Mouse (Mus musculus) embryonic facial prominence, embryonic 12.5 days (tissue): ENCODE results near the gene Tanc1. TPM values are rescaled to one million over a fixed set of nuclear protein-coding genes. Genes with fewer than 3 reads are reported as not detected.

ENCODE experiments used
- ATAC-seq: fragments of 200-750 bp; cut with Nextera tagmentation; 2 replicates; pipeline ENCODE4 v1.8.0; 2017; ENCODE audit not compliant: insufficient number of reproducible peaks, insufficient read depth, low FRiP score, low TSS enrichment
- H3K27ac ChIP-seq: fragments of 300-500 bp; sonication (generic); 2 replicates; pipeline ENCODE4 v1.5.1; 2016; ENCODE audit warnings: mild to moderate bottlenecking
- H3K27me3 ChIP-seq: fragments of 300-500 bp; sonication (generic); 2 replicates; pipeline ENCODE4 v1.6.1; 2016; ENCODE audit warnings: mild to moderate bottlenecking, moderate library complexity
- H3K36me3 ChIP-seq: fragments of 300-500 bp; sonication (generic); 2 replicates; pipeline ENCODE4 v1.6.1; 2016; ENCODE audit warnings: mild to moderate bottlenecking
- H3K4me1 ChIP-seq: fragments of 300-500 bp; sonication (generic); 2 replicates; pipeline ENCODE4 v1.6.1; 2016
- H3K4me2 ChIP-seq: fragments of 300-500 bp; sonication (generic); replicated peaks from 2 replicates; pipeline ENCODE4 v1.6.1; 2016; ENCODE audit warnings: mild to moderate bottlenecking, moderate library complexity
- H3K4me3 ChIP-seq: fragments of 300-500 bp; sonication (generic); 2 replicates; pipeline ENCODE4 v1.5.1; 2016; ENCODE audit warnings: mild to moderate bottlenecking
- H3K9ac ChIP-seq: fragments of 300-500 bp; sonication (generic); 2 replicates; pipeline ENCODE4 v1.6.1; 2016; ENCODE audit warnings: mild to moderate bottlenecking, moderate library complexity
- H3K9me3 ChIP-seq: fragments of 300-500 bp; sonication (generic); 2 replicates; pipeline ENCODE4 v1.6.1; 2016; ENCODE audit warnings: mild to moderate bottlenecking, moderate library complexity
- WGBS: fragments of 180-500 bp; shearing (Covaris S2); methylation state at CpG from one replicate; pipeline ENCODE4 v1.1.7; 2016; 5-methylcytosine and 5-hydroxymethylcytosine counted together
- polyA plus RNA-seq: library from polyadenylated mRNA; unstranded; fragments of >200 nt; fragmentation: Nextera tagmentation; extraction: Ambion mirVana; gene quantifications from 2 replicates; pipeline ENCODE4 v1.2.1, GENCODE M21; 2016

The Tanc1 gene
- polyA plus RNA-seq, 1 experiment from 2014 or later = 37.5 TPM

DNA sequence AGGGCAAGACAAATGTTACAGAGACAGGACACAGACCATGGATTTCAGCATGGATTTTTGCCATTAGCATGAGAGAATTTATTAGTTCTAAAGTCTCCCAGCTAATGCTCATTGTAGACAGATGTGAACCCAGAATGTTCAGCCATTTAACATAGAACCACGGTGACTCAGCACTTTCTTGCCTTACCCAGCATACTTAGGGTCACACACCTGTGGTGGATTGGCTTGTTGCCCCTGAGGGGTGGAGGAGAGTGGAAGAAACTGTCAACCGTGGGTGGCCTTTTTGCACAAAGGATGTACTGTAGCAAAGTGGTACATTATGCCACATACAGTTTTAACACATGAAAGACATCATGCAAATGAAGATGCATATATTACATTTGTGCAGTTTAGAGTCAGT is 5.0 kb downstream of the Tanc1 start:
- WGBS = 70% methylated on average over 2 of the region's 2 CpGs
- H3K4me2 ChIP-seq = no peak overlapping the region
- H3K9ac ChIP-seq = no peak overlapping the region
- H3K9me3 ChIP-seq = no peaks in the 10 kb centered on the region
- 0 out of 2 replicates have a peak, but pooled peaks cover 3% of the 10 kb centered on the region for H3K36me3 ChIP-seq
- no peak for ATAC-seq
- peaks cover 38% of the 10 kb centered on the region for H3K4me1 ChIP-seq
- no peak overlapping the region for H3K4me3 ChIP-seq
- no peaks in the 10 kb centered on the region for H3K27me3 ChIP-seq
- no peak overlapping the region for H3K27ac ChIP-seq

DNA sequence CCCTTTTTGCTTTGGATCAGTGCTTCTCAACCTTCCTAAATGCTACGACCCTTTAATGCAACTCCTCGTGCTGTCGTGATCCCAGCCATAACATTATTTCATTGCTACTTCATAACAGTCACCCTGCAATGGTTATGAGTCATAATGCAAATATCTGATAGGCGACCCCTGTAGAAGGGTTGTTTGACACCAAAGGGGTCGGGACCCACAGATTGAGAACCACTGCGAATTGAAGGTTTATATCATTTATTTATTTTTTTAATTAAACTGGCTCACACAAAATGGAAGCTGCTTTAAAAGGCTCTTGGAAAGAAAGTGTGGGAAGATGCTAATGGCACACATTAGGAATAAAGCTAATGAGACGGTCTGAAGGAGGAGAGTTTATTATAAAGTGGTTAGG is 7.2 kb downstream of the Tanc1 start:
- H3K4me2 ChIP-seq = no peak overlapping the region
- no peaks in the 10 kb centered on the region for H3K9me3 ChIP-seq
- no peak overlapping the region for H3K4me3 ChIP-seq
- no peak overlapping the region for H3K27ac ChIP-seq
- no peak overlapping the region for H3K9ac ChIP-seq
- H3K36me3 ChIP-seq = 0 out of 2 replicates have a peak, but pooled peaks cover 3% of the 10 kb centered on the region
- no peaks in the 10 kb centered on the region for H3K27me3 ChIP-seq
- ATAC-seq = no peak
- peaks cover 35% of the 10 kb centered on the region for H3K4me1 ChIP-seq
- WGBS = 88% methylated on average over 7 of the region's 7 CpGs

- Histone ChIP-seq H3K4me1 (peaks cover 22% of the 10 kb centered on the region), H3K9ac (no peak overlapping the region), H3K9me3 (no peaks in the 10 kb centered on the region), H3K27ac (no peak overlapping the region), H3K27me3 (no peaks in the 10 kb centered on the region), H3K4me3 (no peak overlapping the region), H3K4me2 (no peak overlapping the region), H3K36me3 (0 out of 2 replicates have a peak, but pooled peaks cover 3% of the 10 kb centered on the region)
- WGBS = 91% methylated on average over 5 of the region's 5 CpGs
- no peak for ATAC-seq
Observed at GRCm38 (mm10) chr2:59620601-59621000, 8.8 kb downstream of the Tanc1 start.

- H3K4me2 ChIP-seq = no peak overlapping the region
- H3K4me3 ChIP-seq = no peak overlapping the region
- H3K9ac ChIP-seq = no peak overlapping the region
- no peaks in the 10 kb centered on the region for H3K27me3 ChIP-seq
- no peak overlapping the region for H3K27ac ChIP-seq
- 29% methylated on average over 6 of the region's 6 CpGs for WGBS
- 0 out of 2 replicates have a peak, but pooled peaks cover 3% of the 10 kb centered on the region for H3K36me3 ChIP-seq
- H3K4me1 ChIP-seq = peaks cover 21% of the 10 kb centered on the region
- H3K9me3 ChIP-seq = no peaks in the 10 kb centered on the region
- ATAC-seq = peak; percentile 81
Observed at GRCm38 (mm10) chr2:59622514-59623139, 10.8 kb downstream of the Tanc1 start.

DNA sequence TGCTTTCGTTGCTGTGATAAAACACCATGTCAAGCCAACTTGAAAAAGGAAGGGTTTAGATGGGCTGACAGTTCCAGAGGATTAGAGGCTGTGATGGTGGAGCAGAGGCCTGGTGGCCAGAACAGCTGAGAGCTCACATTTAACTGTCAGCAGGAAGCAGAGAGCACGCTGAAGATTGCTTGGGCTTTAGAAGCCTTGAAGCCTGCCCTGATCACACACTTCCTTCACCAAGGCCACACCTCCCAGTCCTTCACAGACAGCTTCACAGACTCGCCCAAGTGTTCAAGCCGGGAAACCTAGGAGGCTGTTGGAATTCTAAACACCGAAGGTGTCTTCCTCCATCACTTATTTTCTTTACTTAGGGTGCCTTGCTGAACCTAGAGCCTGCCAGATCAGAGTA is 12.0 kb downstream of the Tanc1 start:
- no peak overlapping the region for H3K4me2 ChIP-seq
- ATAC-seq = no peak
- H3K9ac ChIP-seq = no peak overlapping the region
- H3K27ac ChIP-seq = no peak overlapping the region
- WGBS = 72% methylated on average over 5 of the region's 5 CpGs
- no peaks in the 10 kb centered on the region for H3K9me3 ChIP-seq
- H3K27me3 ChIP-seq = no peaks in the 10 kb centered on the region
- H3K36me3 ChIP-seq = 0 out of 2 replicates have a peak, but pooled peaks cover 3% of the 10 kb centered on the region
- H3K4me1 ChIP-seq = peaks cover 31% of the 10 kb centered on the region
- no peak overlapping the region for H3K4me3 ChIP-seq

DNA sequence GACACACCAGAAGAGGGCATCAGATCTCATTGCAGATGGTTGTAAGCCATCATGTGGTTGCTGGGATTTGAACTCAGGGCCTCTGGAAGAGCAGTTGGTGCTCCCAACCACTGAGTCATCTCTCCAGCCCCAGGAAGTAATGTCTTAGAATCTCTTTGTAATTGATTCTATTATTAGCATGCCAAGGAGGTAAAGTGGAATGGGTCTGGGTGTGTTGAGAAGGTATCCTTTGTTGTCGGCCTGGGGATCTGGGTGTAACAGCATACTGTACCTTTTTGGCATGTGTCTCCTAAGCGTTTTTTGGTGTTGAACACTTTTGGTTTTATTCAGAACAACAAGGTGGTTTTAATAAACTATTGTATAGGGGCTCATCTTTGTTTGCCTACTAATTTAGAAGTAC is 13.6 kb downstream of the Tanc1 start:
- ATAC-seq = no peak
- H3K4me2 ChIP-seq = no peak overlapping the region
- whole genome bisulfite sequencing = 88% methylated on average over 2 of the region's 2 CpGs

DNA sequence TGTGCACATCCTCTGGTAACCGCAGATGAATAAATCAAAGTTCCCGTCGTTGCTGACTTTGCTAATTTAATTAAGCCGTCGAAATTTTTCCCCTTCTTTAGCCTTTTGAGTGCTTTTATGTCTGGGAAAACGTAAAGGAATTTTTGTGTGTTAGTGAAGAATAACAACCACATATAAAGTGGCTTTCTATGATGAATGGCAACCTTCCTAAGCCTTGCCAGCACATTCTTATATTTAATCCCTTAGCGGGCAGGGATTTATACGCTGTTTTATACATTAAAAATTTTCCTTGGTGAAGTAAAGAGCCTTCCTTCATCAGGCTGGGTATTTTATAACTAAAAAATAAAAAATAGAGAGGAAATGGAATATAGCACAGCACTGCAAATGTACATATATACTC is 14.1 kb downstream of the Tanc1 start:
- peaks cover 44% of the 10 kb centered on the region for H3K4me1 ChIP-seq
- H3K36me3 ChIP-seq = no peaks in the 10 kb centered on the region
- no peaks in the 10 kb centered on the region for H3K27me3 ChIP-seq
- WGBS = 53% methylated on average over 8 of the region's 8 CpGs
- H3K27ac ChIP-seq = no peak overlapping the region
- H3K9me3 ChIP-seq = no peaks in the 10 kb centered on the region
- H3K4me3 ChIP-seq = no peak overlapping the region
- H3K4me2 ChIP-seq = no peak overlapping the region
- no peak for ATAC-seq
- no peak overlapping the region for H3K9ac ChIP-seq

More for the DNA sequence above, 13.6 kb downstream of the Tanc1 start:
- H3K9ac ChIP-seq = no peak overlapping the region
- H3K27ac ChIP-seq = no peak overlapping the region
- H3K27me3 ChIP-seq = no peaks in the 10 kb centered on the region
- no peak overlapping the region for H3K4me3 ChIP-seq
- H3K9me3 ChIP-seq = no peaks in the 10 kb centered on the region
- peaks cover 39% of the 10 kb centered on the region for H3K4me1 ChIP-seq
- H3K36me3 ChIP-seq = 0 out of 2 replicates have a peak, but pooled peaks cover 3% of the 10 kb centered on the region

- peaks cover 49% of the 10 kb centered on the region for H3K4me1 ChIP-seq
- no peak for ATAC-seq
- H3K9me3 ChIP-seq = no peaks in the 10 kb centered on the region
Observed at GRCm38 (mm10) chr2:59626422-59626821, 14.6 kb downstream of the Tanc1 start.

GRCm38 (mm10) chr2:59627502-59627901 is 15.7 kb downstream of the Tanc1 start:
- no peak overlapping the region for H3K27ac ChIP-seq
- H3K27me3 ChIP-seq = no peaks in the 10 kb centered on the region
- no peaks in the 10 kb centered on the region for H3K36me3 ChIP-seq
- H3K4me3 ChIP-seq = no peak overlapping the region
- no peak overlapping the region for H3K9ac ChIP-seq
- H3K9me3 ChIP-seq = no peaks in the 10 kb centered on the region
- peaks cover 47% of the 10 kb centered on the region for H3K4me1 ChIP-seq
- H3K4me2 ChIP-seq = no peak overlapping the region
- ATAC-seq = no peak
- 26% methylated on average over 1 of the region's 1 CpGs for WGBS

More at GRCm38 (mm10) chr2:59626422-59626821, 14.6 kb downstream of the Tanc1 start:
- Histone ChIP-seq H3K36me3 (no peaks in the 10 kb centered on the region), H3K4me3 (no peak overlapping the region), H3K4me2 (no peak overlapping the region), H3K27me3 (no peaks in the 10 kb centered on the region), H3K9ac (no peak overlapping the region), H3K27ac (no peak overlapping the region)
- WGBS = 74% methylated on average over 3 of the region's 3 CpGs

GRCm38 (mm10) chr2:59628057-59628901 is 16.4 kb downstream of the Tanc1 start:
- no peak overlapping the region for H3K27ac ChIP-seq
- no peak overlapping the region for H3K4me2 ChIP-seq
- no peaks in the 10 kb centered on the region for H3K36me3 ChIP-seq
- H3K27me3 ChIP-seq = no peaks in the 10 kb centered on the region
- H3K4me1 ChIP-seq = peaks cover 45% of the 10 kb centered on the region
- no peak overlapping the region for H3K9ac ChIP-seq
- no peaks in the 10 kb centered on the region for H3K9me3 ChIP-seq
- no peak for ATAC-seq
- 69% methylated on average over 17 of the region's 17 CpGs for WGBS
- H3K4me3 ChIP-seq = no peak overlapping the region

DNA sequence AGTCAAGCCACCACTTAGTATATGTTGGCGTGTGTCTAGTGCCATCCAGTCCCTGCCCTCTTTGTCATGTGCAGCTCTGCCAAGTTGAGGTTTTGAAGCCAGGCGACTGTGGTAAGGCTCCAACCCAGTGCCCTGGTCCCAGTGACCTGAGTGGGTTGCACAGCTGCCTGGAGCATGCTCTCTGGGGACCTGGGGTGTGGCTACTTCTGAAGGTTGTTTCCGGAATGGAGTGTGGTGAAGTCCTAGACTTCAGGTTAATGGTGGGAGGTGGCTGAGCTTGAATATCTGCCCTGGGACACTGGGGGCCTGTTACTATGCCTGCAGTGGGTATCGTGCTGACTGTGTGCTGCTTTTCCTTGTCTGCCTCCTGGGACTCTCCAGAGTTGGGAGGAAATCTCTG is 18.0 kb downstream of the Tanc1 start:
- no peak overlapping the region for H3K27ac ChIP-seq
- H3K4me1 ChIP-seq = peaks cover 45% of the 10 kb centered on the region
- H3K9me3 ChIP-seq = peaks cover 1% of the 10 kb centered on the region; the same call in 1 of the 2 replicates
- no peak overlapping the region for H3K9ac ChIP-seq
- no peaks in the 10 kb centered on the region for H3K36me3 ChIP-seq
- ATAC-seq = no peak
- no peak overlapping the region for H3K4me2 ChIP-seq
- H3K4me3 ChIP-seq = no peak overlapping the region
- 79% methylated on average over 4 of the region's 4 CpGs for WGBS
- H3K27me3 ChIP-seq = no peaks in the 10 kb centered on the region

- Histone ChIP-seq H3K4me2 (no peak overlapping the region), H3K36me3 (no peaks in the 10 kb centered on the region), H3K27ac (no peak overlapping the region), H3K9me3 (peaks cover 8% of the 10 kb centered on the region; the same call in 1 of the 2 replicates), H3K27me3 (no peaks in the 10 kb centered on the region), H3K4me1 (peaks cover 45% of the 10 kb centered on the region), H3K9ac (no peak overlapping the region), H3K4me3 (no peak overlapping the region)
- ATAC-seq = no peak
- 59% methylated on average over 5 of the region's 5 CpGs for WGBS
Observed at GRCm38 (mm10) chr2:59631406-59631805, 19.6 kb downstream of the Tanc1 start.
